Mouse (Mus musculus) frontal cortex, postnatal 14 days (tissue): ENCODE measurements at regions not wholly inside any gene's neighbourhood (a gene's known extent, or its start where the extent isn't known, plus 50 kb on each side); places are given as distances from the start of the nearest gene placed in this dataset.

Experiments
- DNase-seq, 2 experiments: peaks; one replicate each; pipeline ENCODE4 v3.0.0; 2022; ENCODE audit warnings: low spot score in 2 of 2

DNA sequence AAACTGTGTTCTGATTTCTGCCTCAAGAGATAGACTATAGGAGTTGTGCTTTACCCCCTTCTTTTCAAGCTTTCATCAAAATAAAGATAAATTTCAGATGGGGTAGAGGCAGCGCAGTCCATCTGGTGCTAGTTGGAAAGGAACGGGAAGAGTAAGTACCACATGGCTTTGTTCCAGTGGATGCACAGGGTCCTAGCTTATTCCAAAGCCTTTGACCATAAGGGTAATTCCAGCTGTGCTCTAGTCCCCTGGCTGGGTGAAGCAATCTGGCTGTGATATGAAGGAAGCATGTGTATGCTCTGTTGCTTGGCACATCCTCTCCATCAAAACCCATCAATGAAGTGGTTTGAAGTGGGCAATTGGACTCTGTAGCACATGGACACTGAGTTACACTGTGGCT is 155.6 kb downstream of the 1190002N15Rik start:
- DNase-seq, result no peak

DNA sequence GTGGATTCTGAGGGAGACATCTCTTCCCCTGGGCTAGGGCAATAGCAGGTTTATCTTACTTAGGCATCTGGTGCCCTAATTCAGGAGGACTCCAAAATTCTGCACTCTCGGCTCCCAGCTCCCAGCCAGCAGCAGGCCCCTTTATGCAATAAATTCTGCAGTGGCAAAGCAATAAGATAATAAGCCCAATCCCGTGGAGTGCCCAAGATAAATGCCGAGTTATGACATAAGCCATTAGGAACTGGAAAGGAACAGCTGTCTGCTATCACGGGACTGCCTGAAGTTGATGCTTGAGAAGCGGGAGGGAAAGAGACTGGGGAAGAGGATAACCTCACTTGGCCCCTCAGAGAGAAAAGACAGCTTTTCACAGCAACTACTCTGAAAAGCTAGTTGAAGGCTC is 159.0 kb downstream of the 1190002N15Rik start:
- DNase-seq, result no peak

DNA sequence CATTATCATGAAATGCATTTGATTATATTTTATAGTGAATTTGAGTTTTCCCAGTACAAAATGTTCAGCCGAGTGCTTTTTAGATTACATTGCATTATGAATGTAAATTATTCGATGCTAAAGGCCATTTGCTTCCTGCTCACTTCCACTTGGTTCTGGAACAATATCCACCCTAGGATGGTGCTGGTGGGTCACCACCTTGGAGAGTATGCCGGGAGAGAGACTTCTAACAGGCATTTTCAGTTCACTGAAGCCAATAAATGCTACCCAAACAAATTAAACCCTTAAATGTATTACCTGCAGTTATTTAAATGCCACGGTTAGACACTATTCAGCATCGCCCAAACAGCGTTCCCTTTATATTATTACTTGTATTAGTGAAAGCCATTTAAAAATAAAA is 159.6 kb downstream of the 1190002N15Rik start:
- no peak for DNase-seq

DNA sequence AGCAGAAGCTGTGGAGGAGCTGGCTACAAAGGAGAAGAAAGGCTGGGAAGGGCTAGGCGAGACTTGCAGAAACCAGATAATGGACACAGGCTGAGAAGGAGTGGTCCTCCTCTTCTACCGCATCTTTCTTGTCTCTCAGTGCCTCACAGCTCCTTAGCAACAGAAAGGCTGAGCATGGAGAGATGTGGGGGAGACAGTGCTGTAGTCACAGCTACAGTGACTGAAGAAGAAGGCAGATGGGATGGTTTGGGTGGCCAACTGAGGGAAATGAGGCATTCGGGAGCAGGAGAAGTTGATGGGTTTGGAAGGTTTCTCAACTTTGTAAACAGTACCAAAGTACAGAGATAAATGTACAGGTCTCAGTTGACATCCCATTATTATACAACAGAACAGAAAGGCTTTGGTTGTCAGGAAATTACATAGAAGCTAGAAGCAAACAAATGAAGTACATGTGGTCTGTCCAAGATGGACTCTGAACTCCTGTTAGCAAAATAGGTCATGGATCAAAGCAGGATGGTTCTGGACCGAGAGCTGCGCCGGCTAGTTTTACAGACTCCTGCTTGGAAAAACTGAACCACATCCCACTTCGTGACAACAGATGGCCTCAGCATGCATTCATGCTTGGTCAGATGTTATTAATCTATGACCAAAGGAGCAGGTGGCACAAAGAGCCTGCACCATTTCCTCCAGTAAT is 160.4 kb downstream of the 1190002N15Rik start:
- no peak for DNase-seq

DNA sequence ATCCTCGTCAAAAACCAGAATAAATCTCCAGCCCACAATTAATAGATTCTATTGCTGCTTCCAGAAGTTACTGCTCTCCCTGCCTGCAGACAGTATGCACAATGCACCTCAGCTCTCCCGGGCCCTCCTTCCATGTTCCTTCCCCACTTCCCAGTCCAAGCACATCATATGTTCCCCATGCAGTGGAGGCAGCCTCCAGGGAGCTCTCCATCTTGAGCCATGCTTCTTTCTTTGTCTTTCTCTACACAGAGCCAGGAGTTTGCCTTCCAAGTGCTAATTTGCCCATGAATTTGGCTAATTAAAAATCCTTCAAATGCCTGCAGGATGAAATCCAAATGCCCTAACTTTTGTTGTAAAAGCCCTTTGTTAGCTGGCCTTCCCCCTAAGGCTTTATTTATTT is 166.9 kb downstream of the 1190002N15Rik start:
- DNase-seq, result no peak

DNA sequence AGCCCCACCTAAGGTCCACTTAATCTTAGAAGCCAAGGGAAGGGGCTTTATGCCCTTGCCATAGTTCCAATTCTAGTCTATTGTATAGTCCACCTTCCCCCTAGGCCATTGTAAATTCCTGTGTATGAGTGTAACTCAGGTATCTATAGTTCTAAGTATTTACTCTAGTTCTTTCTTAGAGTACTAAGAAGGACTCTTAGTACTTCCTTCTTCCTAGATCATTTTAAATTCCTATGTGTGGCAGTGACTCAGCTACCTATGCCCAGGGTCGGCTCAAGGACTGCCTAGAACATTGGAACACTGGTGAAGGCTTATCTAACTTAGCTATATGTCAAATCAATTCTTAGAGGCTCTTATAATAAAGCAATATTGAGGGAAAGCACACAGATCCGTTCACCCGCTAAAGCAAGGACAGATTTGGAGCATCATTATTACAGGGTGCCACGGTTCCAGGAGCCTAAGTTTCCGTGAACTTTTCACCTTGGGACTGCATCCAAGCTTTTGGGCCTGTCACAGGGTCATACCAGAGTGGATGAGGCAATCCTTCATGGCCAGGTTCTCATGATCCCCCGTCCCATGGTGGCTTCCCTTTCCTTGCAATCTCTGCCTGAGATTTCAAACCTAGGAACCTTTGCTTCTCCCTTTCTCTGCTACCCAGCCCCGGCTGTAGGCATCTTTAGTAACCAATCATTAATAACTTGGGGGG is 169.5 kb downstream of the 1190002N15Rik start:
- DNase-seq, result no peak

DNA sequence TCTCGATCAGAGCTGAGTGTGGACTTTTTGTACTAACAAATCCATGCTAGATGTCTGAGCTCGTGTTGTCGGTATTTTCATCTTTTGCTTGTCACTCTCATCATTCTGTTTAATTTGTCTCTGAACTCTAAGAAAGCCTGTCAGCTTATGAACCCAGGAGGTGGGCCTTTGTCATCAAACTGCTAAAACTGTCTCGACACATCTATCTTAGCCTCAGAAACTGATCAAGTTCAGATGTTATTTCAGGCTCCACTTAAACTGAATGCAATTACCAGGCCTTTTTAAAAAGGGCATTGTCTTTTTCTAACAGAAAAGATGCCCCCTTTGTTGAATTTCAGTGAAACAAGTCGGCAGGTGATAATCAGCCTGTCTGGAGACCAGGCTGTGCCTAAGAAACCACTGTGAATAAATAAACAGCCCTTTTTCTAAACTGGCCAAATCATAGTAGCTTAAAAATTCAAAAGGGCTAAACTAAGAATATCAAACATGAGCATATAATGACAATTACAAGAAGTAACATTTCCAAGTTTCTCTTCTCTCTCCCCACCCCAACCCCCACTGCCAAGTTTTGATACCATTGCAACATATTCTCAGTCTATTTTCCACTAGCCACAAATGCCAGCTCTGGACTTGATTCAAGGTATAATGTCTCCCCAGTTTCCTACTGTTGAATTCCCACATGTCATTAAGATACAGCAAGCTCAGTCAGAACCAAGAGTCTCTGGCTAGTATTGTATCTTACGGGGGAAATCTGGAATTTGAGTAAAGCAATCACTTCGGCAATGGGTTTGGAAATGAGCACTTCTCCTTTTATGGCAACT is 175.8 kb downstream of the 1190002N15Rik start:
- DNase-seq, result no peak

DNA sequence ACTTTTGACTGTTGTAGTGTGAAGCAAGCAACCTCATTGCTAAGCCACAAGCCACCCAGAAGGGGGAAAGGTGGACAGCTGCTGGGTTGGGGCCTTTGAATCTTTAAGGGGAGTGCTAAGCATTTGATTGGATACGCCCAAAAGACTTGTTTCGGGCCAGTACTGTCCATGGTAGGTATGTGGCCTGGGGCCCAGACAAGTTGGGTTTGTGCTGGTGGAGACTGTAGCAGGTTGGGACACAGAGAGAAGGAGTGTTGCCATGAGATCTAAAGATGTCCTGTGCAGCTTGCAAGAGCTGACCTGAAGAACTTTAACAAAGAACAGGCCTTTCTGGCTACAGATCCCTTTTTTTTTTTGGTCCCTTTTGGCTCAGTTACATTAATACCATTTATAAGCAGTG is 176.9 kb downstream of the 1190002N15Rik start:
- DNase-seq, result no peak

DNA sequence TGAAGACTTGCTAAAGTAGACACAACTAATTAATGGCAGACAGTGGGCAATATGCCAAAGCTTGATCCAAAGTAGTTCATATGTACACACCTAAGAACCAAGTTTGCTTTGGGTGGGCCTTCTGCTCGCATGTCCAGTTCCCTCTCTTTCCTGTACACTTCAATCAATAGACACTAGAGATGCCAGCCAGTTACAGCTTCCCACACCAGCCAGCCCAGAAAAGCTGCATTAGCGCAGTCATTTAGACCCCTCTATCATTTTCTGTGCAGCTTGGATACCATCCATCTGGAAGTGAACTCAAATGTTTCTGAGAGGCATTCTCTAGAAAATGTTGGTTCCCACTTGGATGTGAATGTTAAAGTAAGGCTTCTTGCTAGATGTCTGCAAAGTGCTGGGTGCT is 179.7 kb downstream of the 1190002N15Rik start:
- DNase-seq, result no peak

DNA sequence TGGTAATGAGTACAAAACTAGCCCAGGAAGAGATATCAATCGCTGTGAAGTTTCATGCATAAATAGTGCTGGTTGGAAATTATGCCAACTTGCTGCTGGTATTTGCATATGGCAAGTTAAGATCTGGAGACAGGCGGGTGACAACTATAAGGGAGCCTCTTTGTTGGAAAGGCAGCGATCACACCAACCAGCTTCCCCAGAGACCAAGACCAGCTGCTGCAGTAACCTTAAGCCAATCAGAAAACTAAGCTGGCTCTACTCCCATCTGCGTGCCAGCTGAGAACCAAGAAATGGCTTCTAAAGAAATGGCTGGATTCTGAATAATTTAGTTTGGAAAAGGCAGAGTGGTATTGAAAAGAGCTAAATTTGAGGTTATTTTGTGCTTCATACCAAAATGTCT is 195.9 kb downstream of the 1190002N15Rik start:
- no peak for DNase-seq

DNA sequence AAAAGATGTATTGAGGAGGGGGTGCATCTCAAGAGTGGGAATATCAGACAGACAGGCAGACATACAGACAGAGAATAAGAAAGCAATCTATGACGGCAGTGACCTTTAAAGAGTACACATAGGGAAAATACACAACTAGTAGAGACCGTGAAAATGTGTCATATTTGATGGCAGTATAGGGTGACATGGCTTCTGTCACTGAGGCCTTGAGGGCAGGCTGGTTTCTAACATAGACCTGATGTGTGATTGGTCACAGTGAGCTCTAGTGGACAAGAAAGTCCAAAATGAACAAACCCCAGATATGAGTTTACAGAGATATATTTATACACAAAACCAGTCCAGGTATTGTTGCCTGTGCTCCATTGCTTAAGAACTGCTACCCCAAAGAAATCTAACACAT is 196.3 kb downstream of the 1190002N15Rik start:
- DNase-seq, result no peak

DNA sequence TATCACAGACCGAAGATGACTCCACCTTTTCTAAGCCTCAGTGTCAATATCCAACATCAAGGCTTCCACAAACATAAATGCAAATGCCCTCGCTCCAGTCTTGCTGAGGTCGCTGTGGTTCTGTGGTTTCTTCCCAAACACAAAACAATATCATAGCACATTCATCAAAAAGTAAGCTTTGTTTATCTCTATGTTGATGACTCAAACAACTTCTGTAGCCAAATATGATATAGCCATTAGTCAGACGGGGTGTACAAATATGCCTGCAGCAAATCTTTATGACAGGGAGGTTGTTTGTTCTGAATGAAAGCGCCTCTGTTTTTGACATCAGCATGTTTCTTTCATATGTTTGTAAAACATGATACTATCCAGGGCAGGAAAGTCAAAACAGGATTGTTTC is 204.4 kb downstream of the 1190002N15Rik start:
- DNase-seq, result no peak

DNA sequence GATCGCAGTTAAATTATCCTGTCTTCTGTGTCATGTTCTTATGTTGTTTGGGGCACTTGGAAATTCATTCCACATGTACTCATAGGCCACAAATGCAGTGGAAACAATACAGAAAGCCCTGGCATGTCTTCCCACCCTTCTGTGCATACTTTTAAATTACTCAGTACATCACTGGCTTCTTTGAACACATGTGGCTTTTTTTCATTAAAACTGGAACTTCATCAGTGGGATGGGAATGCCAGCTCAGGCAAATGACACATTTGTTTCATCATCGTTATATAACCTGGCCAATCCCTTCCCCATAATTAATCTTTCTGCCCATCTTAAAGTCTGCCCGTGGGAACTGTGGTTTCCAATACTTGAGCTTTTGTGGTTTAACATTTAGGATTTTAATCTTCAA is 214.9 kb downstream of the 1190002N15Rik start:
- no peak for DNase-seq

DNA sequence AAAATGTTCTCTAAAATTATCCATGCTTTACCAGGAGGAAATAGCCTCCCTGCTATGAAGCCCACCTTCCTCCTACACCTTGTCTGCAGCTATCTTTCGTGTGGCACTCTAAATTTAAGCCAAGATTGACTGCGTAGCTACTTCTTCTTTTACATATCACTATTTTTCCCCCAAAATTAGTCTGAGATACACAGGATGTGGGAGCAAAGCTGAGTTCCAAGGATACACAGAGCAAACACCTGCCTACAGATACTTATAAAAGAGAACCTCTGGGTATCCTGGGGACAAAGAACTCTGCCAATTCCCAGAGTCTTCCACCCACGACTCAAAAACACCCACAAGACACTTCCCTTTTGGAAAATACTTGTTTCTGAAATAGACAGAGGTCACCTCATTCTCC is 235.3 kb downstream of the 1190002N15Rik start:
- DNase-seq, result no peak

DNA sequence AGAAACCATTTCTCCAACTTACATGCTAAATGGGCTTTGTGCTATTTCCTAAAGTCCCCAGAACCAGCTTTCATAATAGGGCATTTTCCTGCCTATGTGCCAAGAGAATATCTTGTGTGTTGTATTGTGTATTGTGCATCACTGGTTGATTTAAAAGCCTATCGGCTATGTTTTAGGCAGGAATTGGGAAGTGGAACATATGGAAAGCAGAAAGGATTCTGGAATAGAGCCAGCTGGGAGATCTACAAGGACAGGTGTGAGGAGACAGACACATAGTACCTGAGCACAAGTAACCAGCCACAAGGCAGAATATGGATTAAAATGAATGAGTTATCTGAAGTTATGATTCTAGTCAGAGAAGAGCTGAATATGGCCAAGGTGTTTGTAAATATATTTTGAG is 236.0 kb downstream of the 1190002N15Rik start:
- DNase-seq, result no peak

DNA sequence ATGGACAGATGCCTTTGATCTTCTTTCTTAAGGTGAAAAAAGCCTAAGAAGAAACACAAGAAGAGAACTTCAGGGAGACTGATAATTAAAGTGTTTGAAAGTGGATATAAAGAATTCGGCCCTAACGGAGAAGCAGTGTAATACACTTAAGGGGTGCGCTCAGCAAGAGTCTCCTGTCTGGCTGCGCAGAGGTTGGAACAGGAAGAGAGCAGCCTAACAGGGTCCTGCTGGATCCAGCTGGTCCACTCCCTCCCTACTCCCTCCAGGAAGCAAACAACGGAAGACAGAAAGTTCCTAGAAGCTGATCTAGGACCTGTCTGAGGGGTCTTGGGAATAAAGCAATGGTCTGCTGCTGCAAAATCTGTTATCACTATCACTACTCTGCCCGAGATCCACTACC is 242.4 kb downstream of the 1190002N15Rik start:
- no peak for DNase-seq

DNA sequence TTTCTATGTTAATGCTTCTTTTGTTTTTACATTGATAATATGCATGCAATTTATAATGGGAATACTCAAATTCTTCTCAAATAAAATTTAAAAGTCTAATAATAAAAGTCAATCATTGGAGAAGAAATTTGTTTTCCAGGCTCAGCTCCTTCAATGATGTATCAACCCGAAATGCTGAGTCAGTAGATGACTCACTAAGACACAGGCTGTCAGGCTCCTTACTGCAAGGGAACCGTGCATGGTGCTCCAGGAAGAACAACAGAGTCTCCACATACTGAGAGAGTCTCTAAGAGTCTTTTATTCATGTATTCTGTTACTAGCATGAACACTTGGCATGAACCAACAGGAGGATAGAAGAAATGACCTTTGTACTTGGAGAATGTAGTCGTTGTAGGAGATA is 245.7 kb downstream of the 1190002N15Rik start:
- DNase-seq, result no peak

DNA sequence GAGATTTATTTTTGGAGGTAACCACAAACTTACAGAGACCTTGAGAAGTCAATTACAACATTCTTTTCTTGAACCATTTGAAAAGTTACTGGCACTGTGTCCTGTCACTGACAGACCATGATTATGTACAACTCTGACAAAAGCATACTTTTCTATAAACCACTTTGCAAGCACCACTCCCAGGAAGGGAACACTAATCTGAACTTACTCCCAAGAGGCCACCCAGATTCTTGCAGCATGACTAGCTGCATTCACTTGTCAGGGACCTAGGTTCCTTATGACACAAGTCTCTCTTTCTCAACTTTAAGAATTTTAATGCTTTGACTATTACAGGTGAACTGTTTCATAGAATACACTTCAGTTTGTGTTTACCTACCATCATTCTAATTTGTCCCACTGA is 248.3 kb downstream of the 1190002N15Rik start:
- no peak for DNase-seq

DNA sequence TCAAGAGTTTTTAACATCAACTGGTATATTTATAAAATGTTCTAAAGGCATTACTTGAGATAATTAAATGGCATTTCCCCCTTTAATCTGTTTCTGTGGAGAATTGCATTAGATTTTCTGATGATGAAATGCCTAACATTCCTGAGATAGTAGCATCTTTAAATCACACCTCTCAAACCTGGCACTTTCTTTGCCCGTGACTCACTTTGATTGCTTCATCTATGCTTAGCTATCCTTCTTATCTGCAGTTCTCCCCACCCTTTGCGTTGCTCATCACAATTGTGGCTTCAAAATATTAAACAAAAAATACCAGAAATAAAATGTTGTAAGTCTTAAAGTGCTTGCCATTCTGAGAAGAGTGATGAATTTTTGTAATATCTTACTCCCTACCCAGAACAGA is 250.3 kb downstream of the 1190002N15Rik start:
- DNase-seq, result no peak

DNA sequence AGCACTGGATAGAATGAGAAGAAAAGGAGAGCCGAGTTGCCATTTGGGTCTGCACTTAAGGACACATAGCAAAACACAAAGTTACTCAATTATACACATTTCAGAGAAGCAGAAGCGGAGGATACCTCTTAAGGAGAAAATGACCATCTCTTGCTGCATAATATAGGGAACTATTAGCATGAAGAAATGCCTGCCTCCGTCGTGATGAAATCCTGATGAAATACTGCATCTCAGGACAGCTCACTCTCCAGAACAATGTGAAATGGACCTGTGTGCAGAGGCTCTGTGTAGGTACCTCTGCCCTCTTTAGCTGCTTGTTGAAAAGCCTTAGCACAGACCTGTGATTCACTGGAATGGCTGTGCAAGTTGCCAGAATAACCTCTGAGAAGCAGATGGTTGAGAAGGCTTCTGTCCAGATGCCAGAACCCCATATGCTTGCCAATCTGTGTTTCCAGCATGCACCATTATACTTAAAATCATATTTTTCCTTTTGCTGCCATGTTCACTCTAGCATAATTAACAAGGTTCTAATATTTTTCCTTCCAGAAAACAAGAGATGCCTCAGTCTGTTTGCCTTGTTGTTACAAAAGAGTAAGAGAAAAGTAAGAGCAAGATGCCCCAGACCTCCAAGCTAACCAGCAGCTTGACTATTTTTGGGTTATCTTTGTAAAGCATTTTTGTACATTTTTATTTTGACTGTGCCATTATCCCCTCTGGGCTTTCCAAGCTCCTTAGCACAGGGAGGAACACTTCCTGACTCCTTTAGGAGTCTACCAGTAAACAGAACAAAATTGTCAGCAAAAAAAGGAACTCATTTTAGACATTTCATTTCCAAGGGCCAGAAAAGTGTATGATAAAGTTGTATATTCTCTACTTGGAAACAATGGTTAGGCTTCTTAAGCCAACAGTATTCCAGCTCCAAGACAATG is 259.0 kb downstream of the 1190002N15Rik start:
- DNase-seq, result peak; percentile 20 to 43

DNA sequence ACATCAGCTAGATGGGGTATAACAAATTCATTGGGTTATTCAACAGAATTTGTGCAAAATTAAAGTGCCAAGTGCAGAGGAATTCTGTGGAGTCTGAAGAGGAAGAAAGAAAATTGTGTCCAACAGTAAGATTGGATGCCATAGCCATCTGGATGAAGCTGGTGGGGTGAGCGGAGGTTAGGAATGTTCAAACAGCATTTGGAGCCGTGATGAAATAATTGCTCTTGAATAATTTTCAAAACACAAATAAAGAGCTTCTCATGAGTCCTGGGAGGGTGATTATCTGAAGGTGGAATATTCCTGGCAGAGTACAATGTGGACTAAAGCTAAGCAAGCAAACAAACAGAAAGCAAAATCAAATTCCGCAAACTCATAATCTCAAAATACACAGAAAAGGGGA is 260.8 kb downstream of the 1190002N15Rik start:
- DNase-seq, result no peak

DNA sequence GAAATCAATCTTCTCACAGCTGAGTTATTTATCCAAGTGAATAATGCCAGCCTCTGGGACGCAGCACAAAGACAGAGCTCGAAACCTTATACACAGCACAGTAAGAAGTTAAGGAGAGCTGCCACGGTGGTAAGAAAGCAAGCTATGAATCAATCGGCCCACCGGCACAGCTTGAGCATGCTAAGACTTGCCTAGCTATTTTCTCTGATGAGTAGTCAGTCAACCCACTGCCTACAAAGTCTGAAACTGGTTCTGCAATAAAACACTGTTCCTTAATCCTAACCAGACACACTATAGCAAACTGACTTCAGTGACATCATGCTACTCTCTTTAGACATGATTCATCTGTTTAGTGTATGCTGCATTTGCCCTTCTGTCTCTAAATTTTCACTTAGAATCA is 268.7 kb downstream of the 1190002N15Rik start:
- DNase-seq, result no peak
